Mouse (Mus musculus) spleen, embryonic (tissue): ENCODE measurements around the gene Olfr453.

Experiments used
- CTCF ChIA-PET: fragments of 350-600 bp; sonication (Branson Sonifier 250); formaldehyde crosslinking; loops from one replicate; lab custom pipeline; 2022; lab: Charles Lee

Gene Olfr453

GRCm38 (mm10) chr6:42739071-42739470 lies at the start of gene Olfr453:
Olfr453 (plus strand) TSS chr6:42739371.
- CTCF ChIA-PET = no interaction called here

- CTCF ChIA-PET = no interaction called here
Measured at GRCm38 (mm10) chr6:42689761-42690160, 49.4 kb upstream of the Olfr453 start.

GRCm38 (mm10) chr6:42692154-42692516 lies 47.0 kb upstream of the Olfr453 start:
- CTCF ChIA-PET = no interaction called here

GRCm38 (mm10) chr6:42692517-42693190 lies 46.5 kb upstream of the Olfr453 start:
- CTCF ChIA-PET = no interaction called here

GRCm38 (mm10) chr6:42709291-42710211 lies 29.6 kb upstream of the Olfr453 start, which contains the start of gene Tcaf1:
Tcaf1 (minus strand) TSS chr6:42710088.
- CTCF ChIA-PET = no interaction called here

- CTCF ChIA-PET = no interaction called here
Measured at GRCm38 (mm10) chr6:42714668-42715067, 24.5 kb upstream of the Olfr453 start.

GRCm38 (mm10) chr6:42717973-42718372 lies 21.2 kb upstream of the Olfr453 start:
- CTCF ChIA-PET = no interaction called here

GRCm38 (mm10) chr6:42742303-42742702 lies 3.1 kb downstream of the Olfr453 start:
- CTCF ChIA-PET = no interaction called here

- CTCF ChIA-PET = no interaction called here
Measured at GRCm38 (mm10) chr6:42747846-42748245, 8.7 kb downstream of the Olfr453 start.

- CTCF ChIA-PET = no interaction called here
Measured at GRCm38 (mm10) chr6:42756104-42756503, 16.9 kb downstream of the Olfr453 start, which contains the start of gene Olfr38. Olfr38 (plus strand) TSS chr6:42756404.

- CTCF ChIA-PET = no interaction called here
Measured at GRCm38 (mm10) chr6:42777066-42777465, 37.9 kb downstream of the Olfr453 start.

- CTCF ChIA-PET = no interaction called here
Measured at GRCm38 (mm10) chr6:42784793-42785192, 45.6 kb downstream of the Olfr453 start, which contains the start of gene Olfr452. Olfr452 (plus strand) TSS chr6:42785093.

- CTCF ChIA-PET = no interaction called here
Measured at GRCm38 (mm10) chr6:42790247-42790948, 51.2 kb downstream of the Olfr453 start.

- CTCF ChIA-PET = no interaction called here
Measured at GRCm38 (mm10) chr6:42790949-42791556, 51.9 kb downstream of the Olfr453 start.

- CTCF ChIA-PET = no interaction called here
Measured at GRCm38 (mm10) chr6:42794982-42795381, 55.8 kb downstream of the Olfr453 start.
